Mouse (Mus musculus) lung, adult 2 months (tissue): ENCODE results near the gene Rnf144b. TPM values are rescaled to one million over a fixed set of nuclear protein-coding genes. Genes with fewer than 3 reads are reported as not detected.

Source experiments
- DNase-seq: peaks from one replicate; pipeline ENCODE4 v3.0.0; 2022
- H3K4me1 ChIP-seq: fragments of 200-500 bp; 2 replicates; pipeline ENCODE4 v1.6.1; 2011; ENCODE audit warnings: low read length; ENCODE audit not compliant: control insufficient read depth, insufficient read depth
- H3K4me3 ChIP-seq: fragments of 200-500 bp; replicated peaks from 2 replicates; pipeline ENCODE3; 2011; ENCODE audit warnings: low read depth, mild to moderate bottlenecking, control low read depth, low read length; ENCODE audit errors: extremely low read depth
- CTCF ChIP-seq: fragments of 200-500 bp; IDR thresholded peaks from 2 replicates; pipeline ENCODE4 v1.5.1; 2011; ENCODE audit warnings: mild to moderate bottlenecking, low read length, control low read depth; ENCODE audit not compliant: insufficient read depth
- POLR2A ChIP-seq: fragments of 200-500 bp; IDR thresholded peaks from 2 replicates; pipeline ENCODE4 v1.6.1; 2011; ENCODE audit warnings: low read depth, mild to moderate bottlenecking, control low read depth, low read length, borderline replicate concordance; ENCODE audit errors: extremely low read depth
- WGBS: fragments of 180-500 bp; shearing (Covaris S2); methylation state at CpG from one replicate; pipeline ENCODE4 v1.1.7; 2018; 5-methylcytosine and 5-hydroxymethylcytosine counted together
- polyA plus RNA-seq: library from polyadenylated mRNA; depleted of rRNA; stranded (reverse); fragments of >200 nt; gene quantifications from 2 replicates; pipeline ENCODE4 v1.2.3, GENCODE M21; 2012

The Rnf144b gene
- polyA plus RNA-seq, 1 experiment, result 20.9 TPM

- no peak for DNase-seq
- Histone ChIP-seq H3K4me1 (peaks cover 4% of the 10 kb centered on the region; the same call in 1 of the 2 replicates), H3K4me3 (no peak overlapping the region)
- WGBS, result 91% methylated on average over 2 of the region's 2 CpGs
- TF ChIP-seq POLR2A, result no peak
- TF ChIP-seq CTCF, result no peak
Measured at GRCm38 (mm10) chr13:47100587-47100986, 21.9 kb upstream of the Rnf144b start.

DNA sequence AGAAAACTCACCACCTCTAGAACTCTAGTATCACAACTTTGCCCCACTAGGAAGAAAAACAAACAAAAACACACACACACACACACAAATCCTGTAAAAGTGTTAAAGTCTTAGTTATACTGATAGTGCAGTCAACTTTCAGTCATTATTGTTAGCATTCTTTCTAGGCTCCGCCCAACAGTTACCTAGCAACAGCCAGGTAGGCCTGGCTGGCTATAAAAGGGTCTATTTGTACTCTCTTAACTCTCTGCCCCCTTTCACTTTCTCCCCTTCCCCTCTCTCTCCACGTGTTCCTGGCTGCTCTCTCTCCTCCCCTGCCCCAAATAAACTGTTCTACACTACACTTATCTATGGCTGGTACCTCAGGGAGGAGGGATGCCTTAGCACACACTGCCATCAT, 18.3 kb upstream of the Rnf144b start:
- TF ChIP-seq POLR2A (no peak), CTCF (no peak)
- Histone ChIP-seq H3K4me3 (no peak overlapping the region), H3K4me1 (peaks cover 4% of the 10 kb centered on the region; the same call in 1 of the 2 replicates)
- 28% methylated on average over 2 of the region's 2 CpGs for WGBS
- DNase-seq, result no peak

GRCm38 (mm10) chr13:47104856-47105541, 17.5 kb upstream of the Rnf144b start:
- 1% methylated on average over 25 of the region's 25 CpGs for WGBS
- TF ChIP-seq POLR2A, result no peak
- no peak for TF ChIP-seq CTCF
- DNase-seq, result peak; percentile 17
- Histone ChIP-seq H3K4me3 (peak overlapping the region; percentile 88), H3K4me1 (peaks cover 4% of the 10 kb centered on the region; the same call in 1 of the 2 replicates)

DNA sequence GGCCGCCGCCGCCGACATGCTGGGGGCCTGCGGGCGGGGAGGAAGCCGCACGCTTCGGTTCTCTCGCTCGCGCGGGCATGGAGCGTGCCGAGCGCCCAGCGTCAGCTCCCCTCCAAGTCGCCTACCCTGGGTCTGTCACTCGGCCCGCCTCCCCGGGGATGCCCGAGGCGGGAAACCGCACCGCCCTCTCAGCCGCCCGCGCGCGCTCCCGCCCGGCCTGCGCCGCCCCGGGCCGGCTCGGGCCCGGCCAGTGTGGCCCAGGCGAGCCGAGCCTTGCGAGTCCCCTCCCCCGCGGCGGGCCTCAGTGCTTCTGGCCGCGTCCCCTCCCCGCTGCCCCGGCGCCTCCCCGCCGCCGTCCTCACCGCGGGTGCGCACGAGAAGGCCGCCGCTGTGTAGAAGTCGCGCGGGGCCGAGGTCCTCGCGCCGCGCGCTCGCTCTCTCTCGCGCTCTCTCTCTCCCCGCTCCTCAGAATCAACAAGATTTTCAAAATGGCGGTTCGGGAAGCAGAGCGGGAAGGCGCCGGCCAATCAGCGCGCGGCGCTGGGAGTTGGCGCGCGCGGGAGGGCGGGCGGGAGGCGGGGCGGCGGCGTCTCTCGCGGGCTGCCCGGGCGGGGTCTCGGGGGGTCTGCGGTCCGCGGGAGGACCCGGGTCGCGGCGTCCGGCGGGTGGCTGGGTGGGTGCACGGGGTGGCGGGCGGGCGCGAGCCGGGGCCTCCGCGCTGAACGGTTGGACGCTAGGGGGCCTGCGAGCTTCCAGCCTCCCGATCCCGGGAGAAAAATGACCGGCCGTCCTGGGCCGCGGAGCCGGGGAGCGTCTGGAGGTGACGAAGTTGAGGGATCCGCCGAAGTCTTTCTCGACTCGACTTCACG, 16.5 kb upstream of the Rnf144b start, which contains the start of gene Dek:
Dek (minus strand) TSS at position 491 of the 869 bp plus-strand sequence.
- Histone ChIP-seq H3K4me3 (peak within 1 kb of the TSS; percentile 98), H3K4me1 (peaks cover 4% of the 10 kb centered on the region; the same call in 1 of the 2 replicates)
- WGBS, result under 1% methylated on average over 122 of the region's 129 CpGs
- no peak for TF ChIP-seq CTCF
- TF ChIP-seq POLR2A, result peak; percentile 51; the same call in 1 of the 2 replicates
- DNase-seq, result peak; percentile 88

DNA sequence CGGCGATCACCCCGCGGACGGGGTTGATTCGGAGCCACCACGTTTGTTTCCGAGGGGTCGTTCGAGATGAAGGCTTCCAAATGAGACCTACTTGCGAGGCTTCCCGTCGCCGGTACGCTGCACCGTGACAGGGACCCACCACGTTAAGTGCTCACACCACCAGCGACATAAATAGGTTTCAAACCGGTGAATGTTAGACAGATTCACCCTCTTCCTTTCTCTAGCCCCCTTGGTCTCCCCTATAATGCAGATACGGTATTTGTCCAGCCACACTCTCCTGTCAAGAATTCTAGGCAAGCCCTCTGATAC, 15.9 kb upstream of the Rnf144b start:
- WGBS, result under 1% methylated on average over 20 of the region's 20 CpGs
- peaks cover 4% of the 10 kb centered on the region; the same call in 1 of the 2 replicates for H3K4me1 ChIP-seq
- 0 out of 2 replicates have a peak, but pooled peaks have one; percentile 8 for TF ChIP-seq POLR2A
- TF ChIP-seq CTCF, result no peak

GRCm38 (mm10) chr13:47109239-47109638, 13.2 kb upstream of the Rnf144b start:
- peaks cover 3% of the 10 kb centered on the region; the same call in 1 of the 2 replicates for H3K4me1 ChIP-seq
- no peak for TF ChIP-seq CTCF
- TF ChIP-seq POLR2A, result no peak
- 58% methylated on average over 2 of the region's 2 CpGs for WGBS
- H3K4me3 ChIP-seq, result no peak overlapping the region
- DNase-seq, result no peak

More for the DNA sequence above, 15.9 kb upstream of the Rnf144b start:
- peak overlapping the region; percentile 98 for H3K4me3 ChIP-seq
- no peak for DNase-seq

DNA sequence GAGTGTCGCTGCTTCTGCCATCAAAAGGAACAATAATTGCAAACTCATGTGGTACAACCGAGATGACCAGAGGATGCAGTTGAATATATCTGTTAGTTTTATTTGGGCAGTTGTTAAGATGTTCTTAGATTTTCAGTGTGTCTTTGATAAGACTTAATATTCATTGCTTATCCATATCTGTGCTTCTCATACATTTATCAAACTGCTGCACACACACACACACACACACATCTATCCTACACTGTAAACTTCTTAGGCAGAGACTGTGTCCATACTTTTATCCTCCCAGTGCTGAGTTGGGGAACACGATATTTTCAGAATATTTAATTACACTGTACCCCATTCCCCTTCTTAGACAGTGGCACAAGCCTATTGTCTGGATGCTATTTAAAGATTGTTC, 11.3 kb upstream of the Rnf144b start:
- no peak for TF ChIP-seq CTCF
- whole genome bisulfite sequencing, result 77% methylated on average over 3 of the region's 3 CpGs
- no peaks in the 10 kb centered on the region for H3K4me1 ChIP-seq
- DNase-seq, result no peak
- no peak overlapping the region for H3K4me3 ChIP-seq

- DNase-seq, result no peak
- no peaks in the 10 kb centered on the region for H3K4me1 ChIP-seq
- WGBS, result 93% methylated on average over 3 of the region's 3 CpGs
- H3K4me3 ChIP-seq, result no peak overlapping the region
- TF ChIP-seq CTCF (no peak), POLR2A (no peak)
Measured at GRCm38 (mm10) chr13:47112056-47112455, 10.4 kb upstream of the Rnf144b start.

DNA sequence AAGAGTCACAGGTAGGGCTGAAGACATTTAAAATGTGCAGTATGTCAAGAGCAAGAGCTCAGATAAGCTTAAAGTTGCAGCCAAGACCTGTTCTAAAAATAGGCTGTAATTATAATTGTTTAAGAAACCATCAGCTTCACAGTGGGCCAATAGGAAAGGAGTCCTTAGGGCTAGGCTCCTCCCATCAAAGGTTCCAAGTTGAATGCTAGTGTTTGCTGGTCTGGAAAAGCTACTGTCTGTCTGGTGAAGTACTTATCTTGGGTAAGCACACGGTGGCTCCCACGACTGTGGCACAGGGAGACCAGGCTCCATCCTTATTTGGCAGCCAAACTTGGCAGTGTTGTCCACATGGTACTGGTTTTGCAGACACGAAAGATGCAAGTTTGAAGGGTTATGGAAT, 9.5 kb upstream of the Rnf144b start:
- H3K4me3 ChIP-seq, result no peak overlapping the region
- no peaks in the 10 kb centered on the region for H3K4me1 ChIP-seq
- TF ChIP-seq CTCF, result no peak
- TF ChIP-seq POLR2A, result no peak
- WGBS, result 40% methylated on average over 3 of the region's 3 CpGs
- DNase-seq, result no peak
